Mouse (Mus musculus) T-helper 1 cell (primary cell): Measurements from ENCODE around the gene Glis3.

ENCODE experiments used
- in situ Hi-C: fragments of 300-600 bp; cut with MboI, MseI; formaldehyde crosslinking; loops from one replicate; pipeline ENCODE4 v1.15.1; 2025; ENCODE audit warnings: high pct_unique_total_duplicates

The Glis3 gene

GRCm38 (mm10) chr19:28656882-28657281 is 23.0 kb downstream of the Glis3 start:
- in situ Hi-C loops = no loop called here

- in situ Hi-C loops = no loop called here
These were observed 24.7 kb downstream of the Glis3 start for GRCm38 (mm10) chr19:28655166-28655565.

- in situ Hi-C loops = no loop called here
These were observed 29.0 kb downstream of the Glis3 start for GRCm38 (mm10) chr19:28650836-28651235.

- in situ Hi-C loops = no loop called here
These were observed 30.4 kb downstream of the Glis3 start for GRCm38 (mm10) chr19:28649489-28649888.

GRCm38 (mm10) chr19:28648881-28649280 is 31.0 kb downstream of the Glis3 start:
- in situ Hi-C loops = no loop called here

GRCm38 (mm10) chr19:28647424-28647823 is 32.5 kb downstream of the Glis3 start:
- in situ Hi-C loops = no loop called here

GRCm38 (mm10) chr19:28646286-28646685 is 33.6 kb downstream of the Glis3 start:
- in situ Hi-C loops = no loop called here

- in situ Hi-C loops = no loop called here
These were observed 39.0 kb downstream of the Glis3 start for GRCm38 (mm10) chr19:28640861-28641381.

- in situ Hi-C loops = no loop called here
These were observed 43.8 kb downstream of the Glis3 start for GRCm38 (mm10) chr19:28635991-28636553.

GRCm38 (mm10) chr19:28634986-28635385 is 44.9 kb downstream of the Glis3 start:
- in situ Hi-C loops = no loop called here

GRCm38 (mm10) chr19:28628416-28628815 is 51.5 kb downstream of the Glis3 start:
- in situ Hi-C loops = no loop called here

- in situ Hi-C loops = no loop called here
These were observed 53.7 kb downstream of the Glis3 start for GRCm38 (mm10) chr19:28626189-28626588.

GRCm38 (mm10) chr19:28624571-28624970 is 55.3 kb downstream of the Glis3 start:
- in situ Hi-C loops = no loop called here

- in situ Hi-C loops = no loop called here
These were observed 56.2 kb downstream of the Glis3 start for GRCm38 (mm10) chr19:28623726-28624125.

GRCm38 (mm10) chr19:28621608-28622505 is 58.0 kb downstream of the Glis3 start:
- in situ Hi-C loops = no loop called here

- in situ Hi-C loops = no loop called here
These were observed 62.1 kb downstream of the Glis3 start for GRCm38 (mm10) chr19:28617736-28618135.

GRCm38 (mm10) chr19:28617191-28617590 is 62.7 kb downstream of the Glis3 start:
- in situ Hi-C loops = no loop called here

- in situ Hi-C loops = no loop called here
These were observed 63.4 kb downstream of the Glis3 start for GRCm38 (mm10) chr19:28616487-28616886.

GRCm38 (mm10) chr19:28612249-28612648 is 67.6 kb downstream of the Glis3 start:
- in situ Hi-C loops = no loop called here

GRCm38 (mm10) chr19:28608747-28609146 is 71.1 kb downstream of the Glis3 start:
- in situ Hi-C loops = no loop called here

- in situ Hi-C loops = no loop called here
These were observed 71.6 kb downstream of the Glis3 start for GRCm38 (mm10) chr19:28608277-28608676.

GRCm38 (mm10) chr19:28600866-28601265 is 79.0 kb downstream of the Glis3 start:
- in situ Hi-C loops = no loop called here

- in situ Hi-C loops = no loop called here
These were observed 85.7 kb downstream of the Glis3 start for GRCm38 (mm10) chr19:28594215-28594614.
